Mouse (Mus musculus): ENCODE results near the gene Olfr706.

- TF ChIP-seq CTCF (IDR thresholded peaks at IDR 0.05; ENCODE audit: extremely low read depth, insufficient read length, insufficient replicate concordance, low read depth, low read length) (no peak), POLR2A (IDR thresholded peaks at IDR 0.05; ENCODE audit: low read depth, low read length) (no peak)
These were observed at the start of gene Olfr706 for GRCm38 (mm10) chr7:106888062-106888461.

All from small intestine, adult 2 months (tissue).